Mouse (Mus musculus): ENCODE measurements around the gene Zfp366.

Zfp366 gene

GRCm38 (mm10) chr13:99250806-99251205 is 66.2 kb downstream of the Zfp366 start:
- DNase-seq (ENCODE audit: low read depth, low spot score), result no peak

DNA sequence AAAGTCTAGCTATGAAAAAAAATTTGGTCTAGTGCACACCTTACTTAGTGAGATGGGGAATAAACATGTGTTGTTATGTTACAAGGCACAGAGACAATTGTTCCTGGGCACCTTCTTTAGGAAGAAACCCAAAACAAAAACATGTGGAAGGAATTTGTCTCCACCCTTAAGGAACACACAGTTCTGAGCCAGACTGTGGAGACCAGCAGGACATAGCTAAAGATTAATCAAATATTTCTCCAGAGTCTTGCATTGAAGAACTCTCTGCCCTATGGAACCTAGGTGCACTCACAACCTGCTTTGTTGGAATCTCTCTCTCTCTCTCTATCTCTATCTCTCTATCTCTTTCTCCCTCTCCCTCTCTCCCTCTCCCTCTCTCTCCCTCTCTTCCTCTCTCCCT is 69.6 kb downstream of the Zfp366 start:
- no peak for DNase-seq (ENCODE audit: low read depth, low spot score)

DNA sequence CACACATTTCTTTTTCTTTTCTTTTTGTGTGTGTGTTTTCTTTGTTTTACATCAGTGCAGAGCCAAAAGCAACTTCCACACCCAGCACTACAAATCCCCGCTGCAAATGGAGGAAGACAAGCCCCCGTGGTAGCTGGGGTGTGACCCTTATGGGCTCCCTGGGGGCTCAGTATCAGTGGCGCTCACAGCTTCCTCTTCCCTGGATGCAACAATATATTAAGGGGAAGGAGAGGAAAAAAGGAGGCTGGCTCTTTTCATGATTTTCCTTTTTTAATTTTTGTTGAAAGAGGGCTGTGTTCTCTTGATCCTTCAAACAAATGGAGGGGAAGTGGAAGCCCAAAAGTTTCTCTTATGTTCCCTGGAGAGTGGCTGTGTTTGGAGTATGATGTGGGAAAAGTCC is 70.2 kb downstream of the Zfp366 start:
- DNase-seq (ENCODE audit: low read depth, low spot score), result no peak

DNA sequence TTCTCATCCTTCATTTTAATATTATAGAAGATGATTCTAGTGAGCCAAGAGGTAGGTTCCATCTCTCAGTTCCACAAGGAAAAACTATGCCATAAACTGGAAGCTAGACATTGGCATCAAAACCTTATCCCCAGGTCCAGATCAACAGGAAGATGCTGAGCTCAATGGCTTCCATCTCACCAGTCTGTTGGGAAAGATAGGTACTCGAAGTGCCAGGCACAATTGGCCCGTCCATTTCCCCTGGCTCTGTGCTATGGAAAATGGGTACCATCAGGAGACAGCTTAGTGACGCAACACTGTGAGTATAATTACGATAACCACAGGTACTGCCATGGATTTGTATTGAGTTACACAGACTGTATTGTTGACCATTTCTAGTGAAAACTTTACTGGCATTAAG is 72.3 kb downstream of the Zfp366 start:
- DNase-seq (ENCODE audit: low read depth, low spot score), result no peak

GRCm38 (mm10) chr13:99258677-99259076 is 74.1 kb downstream of the Zfp366 start:
- no peak for DNase-seq (ENCODE audit: low read depth, low spot score)

- peak; percentile 41 for DNase-seq (ENCODE audit: low read depth, low spot score)
These were observed 75.0 kb downstream of the Zfp366 start for GRCm38 (mm10) chr13:99259502-99260174.

GRCm38 (mm10) chr13:99262406-99262805 is 77.8 kb downstream of the Zfp366 start:
- no peak for DNase-seq (ENCODE audit: low read depth, low spot score)

DNA sequence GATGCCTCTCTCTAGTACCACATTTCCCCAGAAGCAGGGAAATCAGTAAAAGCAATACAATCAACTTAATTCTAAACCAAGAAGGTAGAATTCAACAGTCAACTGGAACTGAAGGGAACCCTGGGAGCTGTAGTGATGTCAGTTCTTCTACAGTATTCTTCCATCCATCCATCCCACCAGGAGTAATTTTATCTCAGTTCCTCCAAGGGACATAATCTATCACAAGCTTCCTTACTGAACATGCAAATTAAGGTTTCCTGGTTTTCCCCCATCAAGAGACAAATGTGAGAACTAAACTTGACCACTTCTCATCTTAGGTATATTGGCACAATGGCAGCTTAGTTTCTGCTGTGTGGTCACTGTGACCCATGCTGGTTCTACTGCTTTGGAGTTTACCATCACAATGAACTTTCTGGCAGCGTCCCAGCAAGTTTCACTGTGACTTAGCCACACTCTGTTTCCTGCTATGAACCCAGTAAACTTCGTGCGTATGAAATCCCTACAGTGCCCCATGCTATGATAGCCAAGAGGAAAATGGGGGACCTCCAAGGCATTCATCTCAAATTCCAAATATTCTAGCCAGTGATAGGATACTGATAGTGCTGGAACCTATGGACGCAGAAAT is 78.6 kb downstream of the Zfp366 start:
- no peak for DNase-seq (ENCODE audit: low read depth, low spot score)

DNA sequence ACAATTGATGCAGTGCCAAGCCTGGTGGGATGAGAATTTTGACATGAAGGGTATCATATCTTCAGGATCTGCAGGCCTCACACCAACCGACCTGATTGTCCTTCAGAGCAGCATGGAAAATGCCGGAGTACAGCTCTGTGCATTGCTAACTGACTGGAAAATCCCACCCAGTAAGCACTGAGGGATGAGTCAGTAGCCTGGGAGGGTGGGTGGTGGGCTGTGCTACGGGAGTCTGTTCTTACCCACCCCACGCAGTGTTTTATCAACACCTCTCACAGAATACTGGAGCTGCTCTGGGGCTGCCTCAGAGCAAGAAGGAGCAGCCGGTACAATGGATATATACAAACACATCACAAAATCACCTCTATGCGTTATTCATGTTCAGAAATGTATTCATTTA is 79.9 kb downstream of the Zfp366 start:
- DNase-seq (ENCODE audit: low read depth, low spot score), result peak; percentile 74

DNA sequence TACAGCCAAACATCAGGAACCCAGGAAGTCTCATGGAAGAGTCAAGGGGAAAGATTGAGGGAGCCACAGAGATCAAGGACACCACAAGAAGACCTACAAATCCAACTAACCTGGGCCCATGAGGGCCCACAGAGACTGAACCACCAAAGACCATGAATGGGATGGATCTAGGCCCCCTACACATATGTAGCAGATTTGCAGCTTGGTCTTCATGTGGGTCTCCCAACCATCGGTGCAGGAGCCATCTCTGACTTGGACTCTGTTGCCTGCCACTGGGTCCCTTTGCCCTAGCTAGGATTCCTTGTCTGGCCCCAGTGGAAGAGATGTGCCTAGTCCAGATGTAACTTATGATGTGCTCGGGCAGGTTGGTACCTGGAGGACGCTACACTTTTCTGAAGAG is 87.4 kb downstream of the Zfp366 start:
- DNase-seq (ENCODE audit: low read depth, low spot score), result no peak

DNA sequence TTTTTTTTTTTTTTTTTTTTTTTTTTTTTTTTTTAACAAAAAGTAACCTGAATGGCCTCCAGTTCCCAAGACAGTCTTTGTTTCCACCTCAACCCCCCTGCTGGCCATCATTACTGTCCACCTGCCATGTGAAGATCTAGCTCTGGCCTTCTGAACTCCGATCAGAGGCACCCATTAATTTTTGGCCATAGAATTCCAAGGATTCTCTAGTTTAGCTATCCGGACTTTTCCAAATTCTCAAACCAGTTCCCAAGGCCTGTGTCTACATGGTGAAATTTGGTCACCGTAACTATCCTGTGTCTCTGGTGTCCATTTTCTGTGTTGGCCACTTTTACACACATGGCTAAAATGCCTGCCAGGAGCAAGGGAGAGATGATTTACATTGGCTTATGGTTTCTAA is 92.9 kb downstream of the Zfp366 start:
- DNase-seq (ENCODE audit: low read depth, low spot score), result no peak

DNA sequence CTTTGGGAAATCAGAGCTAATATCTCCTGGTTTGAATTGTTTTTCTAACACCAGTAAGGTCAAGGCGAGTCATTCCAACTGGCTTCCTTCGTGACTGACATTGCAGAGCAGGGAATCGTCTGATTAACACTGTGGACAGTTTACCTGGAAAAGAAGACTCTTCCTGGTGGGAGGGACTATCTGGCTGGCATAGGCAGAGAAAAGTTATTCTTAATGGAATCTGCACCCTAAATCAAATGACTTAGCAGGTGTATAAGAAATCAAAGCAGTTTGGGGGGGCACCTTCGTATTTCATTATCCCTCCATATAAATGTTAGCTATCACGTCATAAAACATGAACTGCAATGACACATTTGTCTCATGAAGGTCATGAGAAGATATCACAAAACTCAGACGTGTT is 93.9 kb downstream of the Zfp366 start:
- DNase-seq (ENCODE audit: low read depth, low spot score), result no peak

DNA sequence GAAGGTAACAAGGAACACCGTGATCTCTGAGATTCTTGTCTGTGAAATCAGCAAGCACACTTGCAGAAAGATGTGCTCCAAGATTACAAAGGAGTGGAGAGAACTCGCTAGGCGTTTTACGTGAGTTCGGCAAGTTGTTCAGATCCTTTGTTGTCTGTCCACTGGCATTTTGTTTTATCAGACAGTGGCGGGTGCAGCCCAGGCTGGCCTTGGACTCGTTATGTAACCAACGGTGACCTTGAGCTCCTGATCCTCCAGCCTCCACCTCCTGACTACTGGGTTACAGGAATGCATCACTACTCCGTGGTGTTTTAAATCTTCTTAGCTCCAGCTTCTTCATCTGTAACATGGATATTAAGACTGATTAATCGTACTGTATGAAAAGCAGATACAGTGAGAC is 94.7 kb downstream of the Zfp366 start:
- no peak for DNase-seq (ENCODE audit: low read depth, low spot score)

- no peak for DNase-seq (ENCODE audit: low read depth, low spot score)
These were observed 98.3 kb downstream of the Zfp366 start for GRCm38 (mm10) chr13:99282961-99283360.

DNA sequence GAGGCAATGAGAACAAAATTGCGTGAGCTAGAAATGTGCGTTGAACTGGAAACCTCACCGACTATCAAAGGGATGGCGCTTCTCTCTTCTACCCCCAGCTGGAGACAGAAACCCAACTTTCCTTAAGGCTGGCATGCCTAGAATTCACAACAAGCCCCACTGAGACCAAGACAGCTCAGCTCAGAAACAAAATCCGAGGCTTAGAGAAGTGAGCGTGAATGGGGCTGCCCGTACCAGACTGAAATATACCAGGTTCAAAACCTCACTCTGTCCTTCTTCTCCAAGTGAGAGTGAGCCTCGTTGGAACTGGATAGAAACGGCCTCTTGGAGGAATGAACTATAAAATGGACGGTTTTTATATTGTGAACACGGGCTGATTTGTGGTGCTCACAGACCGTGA is 99.3 kb downstream of the Zfp366 start:
- DNase-seq (ENCODE audit: low read depth, low spot score), result no peak

DNA sequence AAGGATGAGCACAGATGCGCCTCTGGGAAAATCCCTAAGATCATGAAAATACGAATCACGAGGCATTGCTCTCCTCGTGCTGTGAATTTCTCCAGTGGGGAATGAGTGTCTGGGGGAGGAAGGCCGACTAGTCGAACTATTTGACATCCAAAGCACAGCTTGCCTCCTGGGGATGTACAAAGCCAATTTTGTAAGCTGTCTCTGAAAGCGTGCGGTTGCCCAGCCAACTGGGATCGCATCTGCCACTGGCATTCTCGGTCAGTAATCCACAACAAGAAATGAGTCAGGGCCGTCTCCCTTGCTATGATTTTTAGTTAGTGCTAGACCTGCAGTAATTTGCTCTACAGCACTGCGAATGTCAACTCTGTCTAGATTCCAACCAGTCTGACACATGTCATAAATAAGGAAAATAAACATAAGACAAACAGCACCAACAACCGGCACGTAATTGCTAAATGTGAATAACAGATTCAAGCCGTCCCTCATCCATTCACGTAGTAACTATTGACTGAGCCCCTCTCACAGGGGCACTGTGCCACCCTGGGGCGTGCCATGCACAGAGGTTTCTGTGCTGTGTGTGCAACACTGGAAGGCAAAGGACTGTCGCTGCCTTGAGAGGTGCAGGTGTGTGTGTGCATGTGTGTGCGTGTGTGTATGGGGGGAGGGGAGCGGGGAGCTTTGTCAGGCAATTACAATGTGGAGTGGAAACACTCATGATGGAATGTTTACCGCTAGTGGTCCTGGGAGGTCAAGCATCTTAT is 100.0 kb downstream of the Zfp366 start:
- DNase-seq (ENCODE audit: low read depth, low spot score), result peak; percentile 62

GRCm38 (mm10) chr13:99285241-99285640 is 100.6 kb downstream of the Zfp366 start:
- no peak for DNase-seq (ENCODE audit: low read depth, low spot score)

GRCm38 (mm10) chr13:99287207-99287606 is 102.6 kb downstream of the Zfp366 start:
- no peak for DNase-seq (ENCODE audit: low read depth, low spot score)

- no peak for DNase-seq (ENCODE audit: low read depth, low spot score)
These were observed 103.2 kb downstream of the Zfp366 start for GRCm38 (mm10) chr13:99287786-99288185.

DNA sequence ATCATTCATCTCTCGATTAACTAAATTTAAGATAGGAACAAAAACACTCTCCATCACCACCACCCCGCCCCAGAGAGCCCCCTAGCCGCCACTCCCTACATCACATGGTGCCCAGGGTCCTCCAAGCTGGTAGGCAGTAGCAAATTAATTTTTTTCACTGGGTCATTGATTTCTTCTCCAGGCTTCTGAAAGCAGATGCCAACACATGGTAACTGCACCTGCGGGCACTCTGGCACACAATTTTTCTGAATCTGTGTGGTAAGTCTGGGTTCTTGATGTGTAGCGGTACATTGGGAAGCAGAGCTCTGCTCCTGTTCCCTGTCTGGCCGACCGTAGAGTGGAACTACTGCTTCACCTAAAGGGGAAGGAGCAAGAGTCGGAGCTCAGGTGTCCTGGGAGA is 106.1 kb downstream of the Zfp366 start:
- no peak for DNase-seq (ENCODE audit: low read depth, low spot score)

GRCm38 (mm10) chr13:99294176-99294575 is 109.6 kb downstream of the Zfp366 start:
- DNase-seq (ENCODE audit: low read depth, low spot score), result no peak

DNA sequence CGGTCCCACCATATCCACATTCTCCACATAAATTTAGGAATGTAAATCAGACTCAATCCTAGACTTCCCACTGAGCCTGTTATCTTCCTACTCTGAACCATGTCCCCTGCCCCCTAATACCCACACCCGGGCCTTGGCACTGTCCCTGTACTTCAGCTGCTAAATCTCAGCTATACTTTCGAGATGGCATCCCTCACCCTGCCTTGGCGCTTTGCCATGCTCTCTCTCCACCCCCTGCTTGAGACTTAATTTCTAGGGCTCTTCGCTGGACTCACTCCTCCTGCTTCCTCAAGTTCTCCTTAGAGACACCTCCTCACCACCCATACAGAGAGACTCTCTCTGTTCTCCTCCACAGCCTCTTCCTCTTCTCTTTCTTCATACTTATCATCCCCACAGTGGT is 115.3 kb downstream of the Zfp366 start:
- DNase-seq (ENCODE audit: low read depth, low spot score), result no peak

All from telencephalon, adult 2 months (tissue).